Mouse (Mus musculus) R1 (cell line): ENCODE results near the gene Tbrg4.
A peak's percentile ranks its signal among the peaks of the same experiment; 100 is the strongest.

Experiments used
- DNase-seq: peaks from one replicate; pipeline ENCODE4 v3.0.0-alpha.2; 2018; ENCODE audit warnings: low read depth, low spot score

Gene Tbrg4

GRCm38 (mm10) chr11:6623704-6624103 is 2.2 kb downstream of the Tbrg4 start:
- DNase-seq, result no peak

DNA sequence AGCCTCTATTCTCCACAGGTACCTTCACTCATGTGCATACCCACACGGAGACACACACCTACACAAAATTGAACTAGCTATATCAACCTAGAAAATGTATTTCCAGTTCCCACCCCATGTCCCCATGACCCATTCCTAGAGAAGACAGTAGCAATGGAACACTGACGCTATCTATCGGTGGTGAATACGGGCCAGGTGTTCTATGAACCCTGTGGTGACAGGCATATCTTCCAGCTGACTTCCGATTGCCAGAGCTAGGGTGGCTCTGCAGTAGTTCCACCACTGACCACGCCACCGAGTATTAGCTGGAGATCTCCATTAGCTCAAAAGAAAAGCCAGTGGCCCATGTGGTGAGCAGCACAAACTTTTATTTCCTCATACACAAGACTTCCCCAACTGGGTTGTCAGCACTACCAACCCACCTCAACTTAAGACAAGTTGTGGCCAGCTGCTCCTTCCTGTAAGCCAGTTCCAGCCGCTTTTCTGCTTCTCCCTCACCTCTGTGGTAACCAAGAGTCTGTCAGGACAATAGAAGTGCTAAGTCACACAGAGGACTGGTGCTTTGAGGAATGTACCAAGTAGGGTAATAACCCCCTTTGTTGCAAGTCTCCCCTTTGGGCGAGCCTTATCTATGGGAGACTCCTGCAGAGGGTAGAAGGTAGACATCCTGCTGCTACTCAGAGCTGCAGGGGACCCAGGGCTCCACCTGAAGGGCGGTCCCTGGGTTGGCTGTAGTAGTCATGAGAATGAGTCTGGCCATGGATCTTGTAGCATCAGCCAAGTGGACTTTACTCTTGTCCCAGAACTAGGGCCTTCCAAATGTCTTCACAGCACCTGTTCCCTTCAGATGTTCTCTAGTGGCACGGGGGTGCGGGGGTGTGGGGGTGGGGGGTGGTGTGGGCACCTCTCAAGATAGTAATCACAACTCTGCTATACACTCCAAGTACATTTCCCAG is 10.3 kb downstream of the Tbrg4 start:
- peak; percentile 85 for DNase-seq

DNA sequence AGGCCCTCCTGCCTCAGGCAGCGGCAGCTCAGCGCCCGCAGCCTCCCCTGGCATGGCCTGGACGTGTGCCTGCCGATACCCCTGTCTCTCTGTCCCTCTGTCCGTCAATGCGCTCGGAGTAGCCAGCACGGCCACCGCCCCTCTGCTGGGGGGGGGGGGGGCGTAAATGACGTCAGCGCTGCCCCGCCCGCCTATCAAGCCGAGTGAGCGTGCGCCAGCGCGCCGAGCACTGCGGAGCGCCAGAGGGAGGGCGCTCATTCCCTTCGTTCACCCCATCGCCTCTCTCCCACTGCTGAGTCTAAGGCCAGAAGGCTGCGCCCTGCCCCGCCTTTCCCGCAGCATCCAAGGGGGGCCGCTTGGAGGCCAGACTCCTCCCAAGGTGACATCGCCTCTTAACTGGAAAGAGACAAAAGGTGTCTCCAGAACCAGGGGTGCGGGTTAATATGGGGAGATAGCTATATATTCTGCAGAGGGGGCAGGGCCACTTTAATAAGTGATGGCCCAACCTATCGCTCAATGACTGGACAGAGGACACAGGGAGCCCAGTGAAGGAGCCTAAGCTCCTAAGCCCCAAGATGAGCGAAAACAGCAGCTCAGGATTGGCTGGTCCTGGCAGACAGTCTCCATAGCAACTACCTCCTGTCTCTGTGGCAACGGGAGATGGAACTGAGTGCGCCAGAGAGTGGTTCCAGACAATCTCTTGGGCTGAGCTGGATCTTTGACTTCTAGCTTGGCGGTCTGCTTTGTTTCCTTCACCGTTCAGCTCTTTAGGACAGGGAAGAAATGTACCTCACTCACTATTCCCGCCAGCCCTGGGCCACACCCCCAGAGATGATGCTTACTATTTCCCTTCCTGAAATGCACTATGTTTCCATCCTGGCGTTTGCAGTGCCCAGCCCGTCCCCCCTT is 20.1 kb downstream of the Tbrg4 start, which contains the start of gene Nacad:
Nacad (minus strand) TSS at position 563 of the 909 bp plus-strand sequence.
- DNase-seq, result peak; percentile 76

DNA sequence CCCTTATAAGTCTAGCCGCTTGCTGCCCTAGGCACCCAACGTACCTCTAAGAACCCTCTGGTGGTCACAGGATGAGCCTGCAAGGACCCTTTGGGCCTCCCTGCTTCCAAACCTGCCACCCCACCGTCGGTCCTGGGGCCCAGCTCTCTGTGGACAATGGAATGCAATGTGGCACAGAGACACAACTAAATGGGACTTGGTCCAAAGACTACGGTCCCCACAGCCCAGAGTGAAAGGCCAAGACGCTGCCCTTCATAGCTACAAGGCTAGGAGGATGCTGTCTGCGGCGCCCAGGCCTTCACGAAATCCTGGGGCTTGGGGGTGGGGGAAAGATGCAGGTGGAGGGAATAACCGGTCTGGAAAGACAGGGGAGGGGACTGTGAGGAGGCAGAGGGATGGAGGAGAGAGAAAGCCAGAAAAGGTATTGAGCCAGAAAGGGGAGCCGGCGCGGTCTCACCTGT is 20.8 kb downstream of the Tbrg4 start:
- no peak for DNase-seq

- DNase-seq, result no peak
Observed at GRCm38 (mm10) chr11:6604604-6604936, 21.3 kb downstream of the Tbrg4 start.

GRCm38 (mm10) chr11:6603887-6604603 is 21.8 kb downstream of the Tbrg4 start:
- no peak for DNase-seq

DNA sequence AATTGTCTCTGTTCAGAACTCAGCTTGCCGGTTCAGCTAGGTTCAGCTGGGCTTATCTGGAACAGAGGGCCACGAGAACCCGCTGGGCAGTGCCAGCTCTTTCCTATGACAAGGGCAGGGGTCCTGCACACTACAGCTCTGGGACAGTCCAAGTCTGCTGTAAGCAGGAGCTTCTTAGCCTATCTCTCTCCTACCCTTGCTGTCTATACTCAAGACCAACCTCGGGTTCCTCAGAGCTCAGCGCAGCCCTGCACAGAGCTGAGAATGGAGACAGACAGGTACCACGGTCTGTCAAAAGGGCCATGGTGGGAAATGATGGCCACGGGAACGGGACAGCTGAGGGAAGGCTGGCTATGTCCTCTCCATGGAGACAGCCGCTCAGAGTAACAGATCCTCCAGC is 22.6 kb downstream of the Tbrg4 start:
- DNase-seq, result no peak

GRCm38 (mm10) chr11:6602662-6603061 is 23.2 kb downstream of the Tbrg4 start:
- no peak for DNase-seq

DNA sequence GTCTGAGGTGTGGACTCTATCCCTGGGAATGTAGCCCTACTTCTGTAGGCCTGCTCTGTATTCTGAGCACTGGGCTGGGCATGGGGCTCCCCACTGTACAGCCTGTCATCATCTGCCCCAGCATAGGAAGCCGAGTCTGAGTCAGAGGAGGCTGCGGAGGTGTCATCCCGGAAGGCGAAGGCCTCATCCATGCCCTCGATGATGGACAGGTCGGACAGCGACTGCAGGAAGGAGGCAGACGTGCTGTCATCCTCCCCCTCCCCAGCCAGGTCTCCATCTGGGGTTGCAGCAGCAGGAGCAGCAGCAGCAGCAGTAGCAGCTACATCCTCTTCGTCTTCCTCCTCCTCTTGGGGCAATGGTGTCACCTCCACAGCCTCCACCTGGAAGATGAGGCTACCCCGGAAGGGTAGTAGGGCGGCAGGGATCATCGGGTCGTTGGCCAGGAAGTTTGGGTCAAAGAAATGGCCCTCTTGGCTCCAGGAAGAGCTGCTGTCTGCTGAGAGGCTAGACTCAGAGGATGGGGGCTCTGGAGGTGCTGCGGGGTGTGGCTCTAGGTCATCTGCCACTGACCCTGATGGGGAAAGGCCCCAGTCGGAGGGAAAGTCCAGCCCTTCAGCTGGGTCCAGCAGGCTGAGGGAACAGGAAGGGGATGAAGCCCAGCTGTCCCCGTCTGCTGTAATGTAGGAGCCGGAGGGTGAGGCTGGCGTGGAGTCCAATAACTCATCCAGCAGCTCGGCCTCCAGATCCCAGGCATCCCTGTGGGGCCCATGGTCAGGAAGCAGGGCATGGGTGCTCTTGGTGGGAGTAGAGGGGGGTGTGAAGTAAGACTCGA is 24.0 kb downstream of the Tbrg4 start:
- DNase-seq, result no peak

DNA sequence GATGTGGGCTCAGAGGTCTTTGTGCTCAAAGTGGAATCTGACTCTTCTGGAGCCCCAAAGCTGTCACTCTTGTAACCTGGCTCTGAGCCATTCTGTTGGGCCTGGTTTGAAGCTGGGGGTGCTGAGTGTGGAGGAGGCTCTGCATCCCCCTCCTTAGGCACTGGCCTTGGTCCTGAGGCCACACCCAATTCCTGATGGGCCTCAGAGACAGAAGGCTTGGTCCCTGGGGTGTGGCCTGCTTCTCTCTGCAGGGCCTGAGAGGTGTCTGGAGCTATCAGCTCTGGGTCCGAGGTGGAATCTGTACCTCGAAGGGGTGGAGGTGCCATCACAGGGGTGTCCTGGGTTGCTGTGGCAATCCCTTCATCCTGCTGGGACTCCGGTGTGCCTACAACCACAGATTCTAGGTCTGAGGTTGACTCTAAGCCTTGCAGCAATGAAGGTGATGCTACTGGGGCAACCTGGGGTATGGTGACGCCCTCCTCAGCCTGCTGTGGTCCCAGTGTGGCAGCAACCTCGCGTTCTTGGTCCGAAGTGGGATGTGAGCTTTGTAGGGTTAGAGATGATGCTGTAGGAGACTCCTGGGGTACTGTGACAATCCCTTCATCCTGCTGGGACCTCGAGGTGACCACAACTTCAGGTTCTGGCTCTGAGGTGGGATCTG is 25.5 kb downstream of the Tbrg4 start:
- DNase-seq, result no peak

DNA sequence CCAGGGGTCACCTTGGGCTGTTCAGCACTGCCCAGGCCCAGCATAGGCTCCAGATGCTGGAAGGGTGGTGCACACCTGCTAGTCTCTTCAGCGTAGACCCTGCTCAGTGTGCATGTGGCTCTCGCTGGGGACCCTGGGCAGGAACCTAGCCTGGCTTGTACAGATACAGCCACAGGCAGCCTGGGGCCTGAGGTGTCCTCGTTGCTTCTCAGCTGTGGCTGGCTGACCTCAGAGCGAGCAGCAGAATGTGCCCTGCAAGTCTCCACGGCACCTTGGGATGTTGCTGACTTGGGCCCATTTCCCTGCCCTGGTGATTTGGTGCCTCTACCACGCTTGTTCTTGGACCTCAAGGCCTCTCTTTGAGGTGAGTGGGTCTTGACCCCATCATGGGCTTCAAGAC is 26.0 kb downstream of the Tbrg4 start:
- DNase-seq, result no peak

- DNase-seq, result no peak
Observed at GRCm38 (mm10) chr11:6599011-6599681, 26.7 kb downstream of the Tbrg4 start.

DNA sequence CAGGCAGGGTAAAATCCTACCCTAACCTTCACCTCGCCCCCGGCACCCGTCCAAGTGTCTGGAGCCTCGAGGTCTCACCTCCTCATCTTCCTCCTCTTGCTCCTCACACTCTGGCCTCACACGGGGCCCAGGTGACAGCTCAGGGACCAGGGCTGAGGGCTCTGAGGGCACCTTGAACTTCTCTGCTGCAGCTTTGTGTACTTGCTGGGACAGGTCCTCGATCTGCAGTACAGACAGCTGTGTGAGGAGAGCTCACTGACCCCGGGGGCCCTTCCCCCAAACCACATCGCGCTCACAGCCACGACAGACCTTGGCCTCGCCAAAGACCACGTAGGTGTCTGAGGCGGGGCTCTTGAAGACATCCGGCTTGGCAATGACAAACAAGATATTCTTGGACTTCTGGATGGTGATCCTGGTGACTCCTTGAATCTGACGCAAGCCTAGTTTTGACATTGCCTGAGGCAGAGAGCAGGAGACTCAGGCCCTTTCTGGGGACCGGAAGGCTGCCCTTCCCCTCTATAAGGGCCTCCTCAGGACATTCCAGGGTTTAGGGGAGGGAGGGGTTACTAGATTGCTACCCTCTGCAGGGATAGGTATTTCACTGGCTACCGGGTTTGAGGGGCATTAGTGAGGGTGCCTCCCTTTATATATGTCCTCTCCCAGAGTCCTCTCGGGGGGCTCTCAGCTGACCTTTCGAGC is 27.5 kb downstream of the Tbrg4 start:
- DNase-seq, result no peak

DNA sequence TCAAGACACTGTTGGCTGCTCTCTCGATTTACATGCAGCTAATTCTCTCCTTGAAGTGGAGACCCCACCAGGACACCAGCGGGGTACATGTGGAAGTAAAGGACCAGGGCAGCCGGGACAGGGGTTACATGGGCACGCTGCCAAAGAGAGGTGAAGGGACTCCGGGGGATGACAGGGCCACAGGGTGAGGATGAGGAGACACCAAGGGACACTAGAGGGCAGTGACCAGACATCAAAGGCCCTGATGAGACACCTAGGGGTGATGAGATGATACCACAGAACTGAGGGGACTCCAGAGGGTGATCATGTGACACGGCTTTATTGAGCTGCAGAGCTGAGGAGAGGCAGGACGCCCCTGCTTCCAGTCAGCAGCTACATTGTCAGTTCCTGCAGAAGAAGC is 28.3 kb downstream of the Tbrg4 start:
- no peak for DNase-seq

DNA sequence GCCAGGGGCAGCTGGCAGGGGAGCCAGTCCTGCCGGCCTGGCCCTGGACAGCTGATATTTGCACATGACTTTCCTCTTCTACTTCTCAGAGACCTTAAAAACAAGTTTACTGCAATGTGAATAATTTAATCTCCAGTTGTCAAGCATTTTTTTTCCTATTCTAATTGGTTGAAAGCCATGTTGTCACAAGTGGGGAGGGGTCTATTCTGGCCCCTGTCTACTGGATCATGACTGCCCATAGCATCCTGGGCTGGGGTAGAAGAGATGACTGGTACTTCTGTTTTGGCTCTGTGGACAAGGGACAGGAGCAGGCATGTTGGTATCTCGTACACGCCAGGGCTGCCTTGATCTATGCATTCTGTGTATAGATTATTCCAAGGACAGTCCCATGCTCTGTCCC is 29.3 kb downstream of the Tbrg4 start:
- DNase-seq, result no peak

- no peak for DNase-seq
Observed at GRCm38 (mm10) chr11:6596205-6596604, 29.7 kb downstream of the Tbrg4 start.

GRCm38 (mm10) chr11:6595339-6595738 is 30.5 kb downstream of the Tbrg4 start:
- DNase-seq, result no peak

GRCm38 (mm10) chr11:6594845-6595244 is 31.0 kb downstream of the Tbrg4 start:
- DNase-seq, result no peak

- no peak for DNase-seq
Observed at GRCm38 (mm10) chr11:6593406-6593805, 32.5 kb downstream of the Tbrg4 start.
